Mouse (Mus musculus): Measurements from ENCODE around the gene Lama5. TPM values are rescaled to one million over a fixed set of nuclear protein-coding genes. Genes with fewer than 3 reads are reported as not detected.

Lama5 gene
- polyA plus RNA-seq, 1 experiment from 2014 or later = 2.0 TPM

DNA sequence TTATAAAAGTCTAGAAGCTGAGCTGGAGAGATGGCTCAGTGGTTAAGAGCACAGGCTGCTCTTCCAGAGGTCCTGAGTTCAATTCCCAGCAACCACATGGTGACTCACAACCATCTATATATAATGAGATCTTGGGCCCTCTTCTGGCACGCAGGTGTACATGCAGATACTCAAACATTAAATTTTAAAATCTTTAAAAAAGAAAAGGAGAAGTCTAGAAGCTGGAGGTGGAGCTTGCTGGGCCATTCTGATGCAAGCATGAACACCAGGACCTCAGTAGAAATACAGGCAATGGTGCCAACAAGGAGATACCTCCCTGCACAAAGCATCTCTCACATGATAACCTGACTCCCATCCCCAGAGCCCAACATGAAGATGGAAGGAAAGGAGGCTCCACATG lies 16.7 kb downstream of the Lama5 start:
- Histone ChIP-seq H3K4me3 (ENCODE audit: low read depth, low read length) (no peak overlapping the region), H3K27me3 (ENCODE audit: control insufficient read depth, insufficient read depth, low read depth, low read length) (no peaks in the 10 kb centered on the region), H3K36me3 (ENCODE audit: control insufficient read depth, insufficient read depth) (no peaks in the 10 kb centered on the region), H3K4me2 (ENCODE audit: low read depth, low read length) (no peak overlapping the region), H3K9me3 (replicated peaks; ENCODE audit: control insufficient read depth, low read length) (no peaks in the 10 kb centered on the region), H3K27ac (ENCODE audit: low read length) (no peak overlapping the region), H3K9ac (ENCODE audit: low read depth, low read length) (no peak overlapping the region), H3K4me1 (ENCODE audit: control insufficient read depth, low read depth, low read length) (no peaks in the 10 kb centered on the region)
- ATAC-seq (ENCODE audit: low read depth) = no peak
- WGBS (ENCODE audit: insufficient replicate concordance) = 36% methylated on average over 1 of the region's 1 CpGs

DNA sequence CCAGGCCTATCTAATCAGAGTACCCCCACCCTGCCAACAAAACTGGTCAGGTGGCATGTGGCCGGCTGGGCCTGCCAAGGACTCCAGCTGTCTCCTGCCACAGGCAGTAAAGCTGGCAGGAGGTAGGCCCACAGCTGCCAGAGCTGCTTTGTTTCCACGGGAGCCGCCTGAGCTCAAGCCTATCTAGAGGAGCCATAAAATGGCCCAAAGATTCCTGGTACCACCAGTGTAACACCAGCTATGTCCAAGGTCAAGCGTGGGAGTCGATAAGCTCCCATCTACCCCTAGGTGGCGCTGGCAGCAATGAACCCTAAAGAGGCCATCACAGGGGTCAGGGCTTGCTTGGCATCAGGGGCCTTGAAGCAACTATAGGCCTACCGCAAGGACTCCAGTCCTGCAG lies 17.8 kb downstream of the Lama5 start:
- H3K4me2 ChIP-seq (ENCODE audit: low read depth, low read length) = no peak overlapping the region
- H3K27me3 ChIP-seq (ENCODE audit: control insufficient read depth, insufficient read depth, low read depth, low read length) = no peaks in the 10 kb centered on the region
- no peaks in the 10 kb centered on the region for H3K4me1 ChIP-seq (ENCODE audit: control insufficient read depth, low read depth, low read length)
- no peaks in the 10 kb centered on the region for H3K9me3 ChIP-seq (replicated peaks; ENCODE audit: control insufficient read depth, low read length)
- no peak overlapping the region for H3K27ac ChIP-seq (ENCODE audit: low read length)
- no peak overlapping the region for H3K9ac ChIP-seq (ENCODE audit: low read depth, low read length)
- H3K4me3 ChIP-seq (ENCODE audit: low read depth, low read length) = no peak overlapping the region
- no peaks in the 10 kb centered on the region for H3K36me3 ChIP-seq (ENCODE audit: control insufficient read depth, insufficient read depth)
- ATAC-seq (ENCODE audit: low read depth) = peak; percentile 37; the same call in 1 of the 2 replicates
- WGBS (ENCODE audit: insufficient replicate concordance) = 56% methylated on average over 7 of the region's 7 CpGs

DNA sequence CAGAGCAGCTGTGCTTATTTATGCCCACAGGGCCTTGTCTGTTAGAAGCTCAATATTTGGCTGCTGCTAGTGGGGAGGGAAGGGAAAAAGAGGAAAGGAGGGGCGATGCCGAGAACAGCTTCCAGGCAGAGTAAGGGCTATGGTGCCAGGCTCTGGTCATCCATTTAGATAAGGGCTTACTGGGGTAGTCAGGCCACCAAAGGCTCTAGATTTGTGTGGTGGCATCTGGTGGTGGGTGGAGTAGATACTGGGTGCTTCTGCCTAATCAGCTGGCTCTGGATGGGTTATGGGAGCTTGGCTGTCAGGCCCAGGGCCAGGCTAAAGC lies 19.7 kb downstream of the Lama5 start:
- WGBS (ENCODE audit: insufficient replicate concordance) = 76% methylated on average over 2 of the region's 2 CpGs
- no peaks in the 10 kb centered on the region for H3K36me3 ChIP-seq (ENCODE audit: control insufficient read depth, insufficient read depth)
- no peak overlapping the region for H3K27ac ChIP-seq (ENCODE audit: low read length)
- no peaks in the 10 kb centered on the region for H3K4me1 ChIP-seq (ENCODE audit: control insufficient read depth, low read depth, low read length)
- no peak overlapping the region for H3K4me2 ChIP-seq (ENCODE audit: low read depth, low read length)
- no peaks in the 10 kb centered on the region for H3K9me3 ChIP-seq (replicated peaks; ENCODE audit: control insufficient read depth, low read length)
- no peak overlapping the region for H3K4me3 ChIP-seq (ENCODE audit: low read depth, low read length)
- no peak for ATAC-seq (ENCODE audit: low read depth)
- no peaks in the 10 kb centered on the region for H3K27me3 ChIP-seq (ENCODE audit: control insufficient read depth, insufficient read depth, low read depth, low read length)
- no peak overlapping the region for H3K9ac ChIP-seq (ENCODE audit: low read depth, low read length)

DNA sequence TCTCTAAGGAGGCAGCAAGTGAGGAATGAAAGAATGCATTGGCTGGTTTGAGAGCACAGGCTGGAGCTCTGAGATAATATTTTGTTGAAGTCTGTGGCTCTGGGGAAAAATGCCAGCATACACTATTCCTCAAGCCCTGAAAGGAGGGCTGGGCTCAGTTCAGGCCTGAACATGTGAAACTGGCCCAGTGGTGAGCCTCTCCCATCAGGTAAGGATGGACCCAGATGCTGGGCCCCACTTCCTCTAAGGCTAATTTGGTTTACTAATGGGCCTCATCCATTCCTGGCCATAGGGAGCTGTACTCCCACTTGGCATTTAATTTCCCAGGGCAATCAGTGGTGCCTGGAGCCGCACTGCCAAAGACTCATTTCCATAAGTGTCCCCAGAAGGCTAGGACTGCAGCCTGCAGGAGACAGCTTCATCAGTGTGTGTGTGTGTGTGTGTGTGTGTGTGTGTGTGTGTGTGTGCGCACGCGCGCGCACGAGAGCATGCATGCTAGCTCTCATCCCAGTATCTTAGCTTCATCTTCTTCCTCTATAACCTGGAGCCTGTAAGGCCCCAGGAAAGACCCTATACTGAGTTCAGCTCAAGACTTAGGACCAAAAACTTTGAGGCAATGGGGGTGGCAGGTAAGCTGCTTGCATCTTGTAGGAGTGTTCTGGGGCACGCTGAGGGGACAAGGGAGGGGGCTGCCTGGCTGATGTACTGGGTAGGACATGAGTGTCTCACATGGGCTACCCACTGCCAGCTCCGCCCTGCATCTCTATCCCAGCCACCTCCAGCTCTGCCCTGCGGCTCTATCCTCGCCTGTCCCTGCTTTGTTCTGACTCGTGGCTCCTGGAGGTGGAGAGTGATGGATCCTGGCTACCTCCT lies 20.3 kb downstream of the Lama5 start:
- no peaks in the 10 kb centered on the region for H3K4me1 ChIP-seq (ENCODE audit: control insufficient read depth, low read depth, low read length)
- H3K9me3 ChIP-seq (replicated peaks; ENCODE audit: control insufficient read depth, low read length) = no peaks in the 10 kb centered on the region
- H3K4me2 ChIP-seq (ENCODE audit: low read depth, low read length) = no peak overlapping the region
- H3K4me3 ChIP-seq (ENCODE audit: low read depth, low read length) = no peak overlapping the region
- H3K9ac ChIP-seq (ENCODE audit: low read depth, low read length) = no peak overlapping the region
- WGBS (ENCODE audit: insufficient replicate concordance) = 80% methylated on average over 12 of the region's 12 CpGs
- H3K27me3 ChIP-seq (ENCODE audit: control insufficient read depth, insufficient read depth, low read depth, low read length) = no peaks in the 10 kb centered on the region
- H3K36me3 ChIP-seq (ENCODE audit: control insufficient read depth, insufficient read depth) = no peaks in the 10 kb centered on the region
- ATAC-seq (ENCODE audit: low read depth) = no peak
- no peak overlapping the region for H3K27ac ChIP-seq (ENCODE audit: low read length)

DNA sequence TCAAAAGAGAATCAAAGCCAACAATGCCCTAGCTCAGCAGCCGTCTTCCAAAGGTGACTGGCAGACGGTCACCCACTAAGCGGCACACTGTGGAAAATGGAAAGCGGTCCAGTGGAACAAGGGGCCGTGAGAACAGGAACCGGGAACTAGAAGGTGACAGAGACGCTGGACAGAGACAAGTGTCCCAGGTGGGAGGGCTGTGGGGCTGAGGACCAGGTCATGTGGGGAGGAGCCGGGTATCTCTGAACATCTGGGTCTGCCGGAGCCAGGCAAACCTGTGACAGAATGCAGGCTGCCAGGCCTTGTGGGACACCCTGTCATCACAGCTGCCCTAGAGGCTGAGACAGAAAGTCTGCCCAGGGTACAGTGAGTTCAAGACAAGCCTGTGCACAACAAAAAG lies 21.2 kb downstream of the Lama5 start:
- Histone ChIP-seq H3K4me2 (ENCODE audit: low read depth, low read length) (no peak overlapping the region), H3K4me3 (ENCODE audit: low read depth, low read length) (no peak overlapping the region), H3K9ac (ENCODE audit: low read depth, low read length) (no peak overlapping the region), H3K4me1 (ENCODE audit: control insufficient read depth, low read depth, low read length) (no peaks in the 10 kb centered on the region), H3K9me3 (replicated peaks; ENCODE audit: control insufficient read depth, low read length) (no peaks in the 10 kb centered on the region), H3K36me3 (ENCODE audit: control insufficient read depth, insufficient read depth) (no peaks in the 10 kb centered on the region), H3K27me3 (ENCODE audit: control insufficient read depth, insufficient read depth, low read depth, low read length) (no peaks in the 10 kb centered on the region), H3K27ac (ENCODE audit: low read length) (no peak overlapping the region)
- ATAC-seq (ENCODE audit: low read depth) = no peak
- 77% methylated on average over 9 of the region's 9 CpGs for WGBS (ENCODE audit: insufficient replicate concordance)

DNA sequence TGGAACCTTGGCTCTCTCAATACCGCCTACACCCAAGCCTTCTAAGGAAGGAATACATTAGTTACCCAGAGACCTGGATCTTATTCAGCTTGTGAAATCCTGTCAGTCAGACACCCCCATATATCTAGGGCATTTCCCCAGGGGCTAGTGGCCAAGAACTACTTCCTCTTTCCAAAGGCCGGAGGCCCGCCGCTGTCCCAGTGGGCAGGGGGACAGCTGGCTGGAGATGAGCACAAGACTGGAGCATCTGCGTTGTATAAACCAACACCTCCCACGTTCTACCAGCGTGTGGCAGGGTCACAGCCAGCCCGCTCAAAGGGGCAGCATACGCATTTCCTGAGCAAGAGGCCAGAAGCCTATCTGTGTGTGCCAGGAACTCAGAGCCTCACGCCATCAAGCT lies 22.9 kb downstream of the Lama5 start:
- H3K36me3 ChIP-seq (ENCODE audit: control insufficient read depth, insufficient read depth) = no peaks in the 10 kb centered on the region
- ATAC-seq (ENCODE audit: low read depth) = no peak
- H3K4me1 ChIP-seq (ENCODE audit: control insufficient read depth, low read depth, low read length) = no peaks in the 10 kb centered on the region
- no peaks in the 10 kb centered on the region for H3K9me3 ChIP-seq (replicated peaks; ENCODE audit: control insufficient read depth, low read length)
- 34% methylated on average over 10 of the region's 10 CpGs for WGBS (ENCODE audit: insufficient replicate concordance)
- no peak overlapping the region for H3K27ac ChIP-seq (ENCODE audit: low read length)
- H3K27me3 ChIP-seq (ENCODE audit: control insufficient read depth, insufficient read depth, low read depth, low read length) = no peaks in the 10 kb centered on the region
- H3K9ac ChIP-seq (ENCODE audit: low read depth, low read length) = no peak overlapping the region
- H3K4me2 ChIP-seq (ENCODE audit: low read depth, low read length) = no peak overlapping the region
- H3K4me3 ChIP-seq (ENCODE audit: low read depth, low read length) = no peak overlapping the region

DNA sequence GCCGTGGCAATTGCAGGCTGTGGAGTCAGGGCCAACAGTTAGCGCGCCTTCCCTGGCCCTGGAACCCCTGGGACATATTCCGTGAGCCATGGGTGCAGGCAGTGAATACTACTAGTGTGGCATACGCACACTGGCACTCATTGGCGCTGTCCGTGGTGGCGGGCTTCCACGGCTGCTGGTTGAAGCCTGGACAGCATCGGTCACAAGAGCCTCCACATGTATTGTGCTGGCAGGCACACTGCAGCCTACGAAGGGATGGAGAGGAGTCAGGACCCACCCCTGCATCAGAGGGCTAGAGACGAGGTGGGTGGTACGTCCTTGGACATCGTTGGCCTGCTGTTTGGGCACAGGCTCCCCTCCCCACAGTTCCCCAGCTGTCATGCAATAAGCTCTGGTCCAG lies 23.4 kb downstream of the Lama5 start:
- Histone ChIP-seq H3K27me3 (ENCODE audit: control insufficient read depth, insufficient read depth, low read depth, low read length) (no peaks in the 10 kb centered on the region), H3K36me3 (ENCODE audit: control insufficient read depth, insufficient read depth) (no peaks in the 10 kb centered on the region), H3K4me1 (ENCODE audit: control insufficient read depth, low read depth, low read length) (no peaks in the 10 kb centered on the region), H3K9ac (ENCODE audit: low read depth, low read length) (no peak overlapping the region), H3K4me2 (ENCODE audit: low read depth, low read length) (no peak overlapping the region), H3K27ac (ENCODE audit: low read length) (no peak overlapping the region), H3K9me3 (replicated peaks; ENCODE audit: control insufficient read depth, low read length) (no peaks in the 10 kb centered on the region), H3K4me3 (ENCODE audit: low read depth, low read length) (no peak overlapping the region)
- WGBS (ENCODE audit: insufficient replicate concordance) = 75% methylated on average over 14 of the region's 14 CpGs
- ATAC-seq (ENCODE audit: low read depth) = no peak

DNA sequence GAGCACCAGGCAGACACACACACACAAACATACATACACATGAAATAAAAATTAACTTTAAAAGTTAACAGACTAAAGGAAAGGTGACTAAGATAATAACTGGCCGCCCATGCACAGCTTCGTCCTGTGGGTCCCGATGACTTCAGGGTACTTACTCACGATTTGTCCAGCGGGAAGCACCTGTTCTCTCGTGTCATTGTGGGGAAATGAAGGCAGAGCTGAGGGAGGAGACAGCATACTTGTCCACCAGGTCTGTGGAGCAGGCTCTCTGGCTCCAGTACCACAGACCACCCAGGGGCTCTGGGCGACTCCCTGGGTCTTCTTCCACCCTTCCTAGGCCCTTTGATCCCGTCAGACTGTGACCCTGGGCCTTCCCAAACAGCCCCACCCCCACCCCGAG lies 24.4 kb downstream of the Lama5 start:
- Histone ChIP-seq H3K9ac (ENCODE audit: low read depth, low read length) (no peak overlapping the region), H3K4me2 (ENCODE audit: low read depth, low read length) (no peak overlapping the region), H3K4me1 (ENCODE audit: control insufficient read depth, low read depth, low read length) (no peaks in the 10 kb centered on the region), H3K36me3 (ENCODE audit: control insufficient read depth, insufficient read depth) (no peaks in the 10 kb centered on the region), H3K27me3 (ENCODE audit: control insufficient read depth, insufficient read depth, low read depth, low read length) (no peaks in the 10 kb centered on the region), H3K4me3 (ENCODE audit: low read depth, low read length) (no peak overlapping the region), H3K27ac (ENCODE audit: low read length) (no peak overlapping the region), H3K9me3 (replicated peaks; ENCODE audit: control insufficient read depth, low read length) (no peaks in the 10 kb centered on the region)
- WGBS (ENCODE audit: insufficient replicate concordance) = 56% methylated on average over 9 of the region's 9 CpGs
- ATAC-seq (ENCODE audit: low read depth) = no peak

DNA sequence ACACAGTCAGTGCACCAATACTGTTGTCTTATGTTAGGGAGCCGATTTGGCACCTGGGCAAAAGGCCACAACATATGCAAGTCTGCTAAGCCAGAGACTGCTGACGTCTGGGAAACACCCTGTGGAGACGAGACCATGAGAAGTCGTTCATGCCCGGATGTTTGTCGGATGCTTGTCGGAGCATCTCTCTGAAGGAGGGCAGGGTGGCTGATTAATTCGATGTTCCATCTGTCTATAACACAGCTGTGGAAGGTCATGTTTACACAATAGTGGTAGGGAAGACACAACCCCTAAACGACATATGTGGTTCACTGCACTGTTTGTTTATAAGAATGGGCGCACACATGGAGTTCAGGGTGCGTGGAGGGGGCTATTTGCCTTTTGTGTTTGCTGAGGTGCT lies 25.0 kb downstream of the Lama5 start:
- Histone ChIP-seq H3K4me2 (ENCODE audit: low read depth, low read length) (no peak overlapping the region), H3K27me3 (ENCODE audit: control insufficient read depth, insufficient read depth, low read depth, low read length) (no peaks in the 10 kb centered on the region), H3K9ac (ENCODE audit: low read depth, low read length) (no peak overlapping the region), H3K36me3 (ENCODE audit: control insufficient read depth, insufficient read depth) (no peaks in the 10 kb centered on the region), H3K9me3 (replicated peaks; ENCODE audit: control insufficient read depth, low read length) (no peaks in the 10 kb centered on the region), H3K4me3 (ENCODE audit: low read depth, low read length) (no peak overlapping the region), H3K4me1 (ENCODE audit: control insufficient read depth, low read depth, low read length) (no peaks in the 10 kb centered on the region), H3K27ac (ENCODE audit: low read length) (no peak overlapping the region)
- ATAC-seq (ENCODE audit: low read depth) = no peak
- WGBS (ENCODE audit: insufficient replicate concordance) = 65% methylated on average over 11 of the region's 11 CpGs
